Comparison of ENCODE assay signal across 8 mouse cellular contexts in the genomic region with DNA sequence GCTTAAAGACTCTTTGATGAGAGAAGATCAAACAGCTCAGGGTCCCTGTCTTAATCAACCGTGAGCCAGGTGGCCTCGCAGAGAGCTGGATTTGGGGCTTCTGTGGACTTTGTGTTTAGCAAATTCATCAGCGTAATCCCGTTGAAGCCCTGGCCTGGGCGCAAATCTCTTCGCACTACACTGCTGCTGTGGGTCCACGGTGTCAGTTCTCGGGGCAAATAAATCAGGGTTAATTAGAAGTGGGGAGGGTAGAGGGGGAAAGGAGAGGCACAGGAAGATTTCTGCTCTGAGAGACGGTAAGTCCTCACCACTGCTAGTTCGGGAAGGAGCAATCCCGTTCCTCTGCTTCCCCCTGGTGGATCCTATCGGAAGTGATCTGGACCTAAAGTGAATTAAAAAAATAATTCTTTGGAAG. TPM values are rescaled to one million over a fixed set of nuclear protein-coding genes. Genes with fewer than 3 reads are reported as not detected.
DNase-seq lines count a peak whose midpoint lies in the region; ATAC-seq and TF ChIP-seq lines count a peak whose summit lies in the region.

No protein-coding gene starts in this region.

- H3K9me3 ChIP-seq in embryonic facial prominence, embryonic 14.5 days (ENCODE audit: control insufficient read depth, low read length) = no peaks in the 10 kb centered on the region
- H3K9me3 ChIP-seq in heart, embryonic 14.5 days (ENCODE audit: control insufficient read depth, low read length) = no peaks in the 10 kb centered on the region
- H3K9me3 ChIP-seq in liver, embryonic 12.5 days (replicated peaks) = no peaks in the 10 kb centered on the region
- no peaks in the 10 kb centered on the region for H3K9me3 ChIP-seq in neural tube, embryonic 11.5 days (ENCODE audit: control insufficient read depth, low read length)

- peaks cover 18% of the 10 kb centered on the region for H3K27me3 ChIP-seq in C2C12 (ENCODE audit: control insufficient read depth, insufficient read depth, insufficient read length)
- peaks cover 19% of the 10 kb centered on the region for H3K27me3 ChIP-seq in embryonic facial prominence, embryonic 14.5 days (replicated peaks; ENCODE audit: control insufficient read depth, insufficient read depth, low read length)
- H3K27me3 ChIP-seq in heart, embryonic 14.5 days (ENCODE audit: control insufficient read depth, insufficient read depth, low read length) = peaks cover 26% of the 10 kb centered on the region
- H3K27me3 ChIP-seq in liver, embryonic 12.5 days (replicated peaks) = peaks cover 45% of the 10 kb centered on the region
- peaks cover 2% of the 10 kb centered on the region; the same call in 1 of the 2 replicates for H3K27me3 ChIP-seq in neural tube, embryonic 11.5 days (ENCODE audit: control insufficient read depth, insufficient read depth, low read length)

- peak overlapping the region; percentile 57 for H3K4me2 ChIP-seq in embryonic facial prominence, embryonic 14.5 days (ENCODE audit: low read depth, low read length)
- H3K4me2 ChIP-seq in heart, embryonic 14.5 days (ENCODE audit: low read length) = peak overlapping the region; percentile 66
- peak overlapping the region; percentile 52 for H3K4me2 ChIP-seq in liver, embryonic 12.5 days
- H3K4me2 ChIP-seq in neural tube, embryonic 11.5 days (ENCODE audit: low read depth) = peak overlapping the region; percentile 44

- peak; percentile 38 for TF ChIP-seq CTCF in C2C12 (IDR thresholded peaks at IDR 0.05; ENCODE audit: control insufficient read depth, insufficient read depth, insufficient read length)

- DNase-seq in adrenal gland, postnatal 14 days = peak; percentile 76
- DNase-seq in embryonic facial prominence, embryonic 14.5 days (ENCODE audit: low spot score) = peak; percentile 76
- peak; percentile 77 for DNase-seq in kidney, postnatal 14 days
- DNase-seq in neural tube, embryonic 11.5 days (ENCODE audit: low spot score) = peak; percentile 79
- DNase-seq in thymus, postnatal 14 days = peak; percentile 67

- H3K79me2 ChIP-seq in C2C12 (ENCODE audit: control insufficient read depth, insufficient read depth) = no peaks in the 10 kb centered on the region

- peak; percentile 57; the same call in 1 of the 2 replicates for ATAC-seq in embryonic facial prominence, embryonic 14.5 days (ENCODE audit: low read depth)
- no peak for ATAC-seq in heart, embryonic 14.5 days (ENCODE audit: insufficient number of reproducible peaks, insufficient read depth, low FRiP score, low read depth)
- no peak for ATAC-seq in liver, embryonic 12.5 days
- ATAC-seq in neural tube, embryonic 11.5 days (ENCODE audit: insufficient read depth, low FRiP score, low TSS enrichment) = peak; percentile 74

- H3K9ac ChIP-seq in embryonic facial prominence, embryonic 14.5 days (ENCODE audit: low read depth, low read length) = peak overlapping the region; percentile 56
- peak overlapping the region; percentile 56 for H3K9ac ChIP-seq in heart, embryonic 14.5 days (ENCODE audit: low read length)
- no peak overlapping the region for H3K9ac ChIP-seq in liver, embryonic 12.5 days
- peak overlapping the region; percentile 49 for H3K9ac ChIP-seq in neural tube, embryonic 11.5 days (ENCODE audit: low read length)

- no peak overlapping the region for H3K4me3 ChIP-seq in C2C12 (ENCODE audit: insufficient read depth, poor library complexity, severe bottlenecking)
- H3K4me3 ChIP-seq in embryonic facial prominence, embryonic 14.5 days (ENCODE audit: low read depth, low read length) = peak overlapping the region; percentile 28
- H3K4me3 ChIP-seq in heart, embryonic 14.5 days (ENCODE audit: control insufficient read depth in 1 of 2, insufficient read depth in 1 of 2, low read depth in 1 of 2, low read length in 2 of 2) = peak overlapping the region; percentile 26 to 35
- peak overlapping the region; percentile 17; the same call in 1 of the 2 replicates for H3K4me3 ChIP-seq in liver, embryonic 12.5 days
- no peak overlapping the region for H3K4me3 ChIP-seq in neural tube, embryonic 11.5 days (ENCODE audit: low read depth, low read length)

- H3K4me1 ChIP-seq in embryonic facial prominence, embryonic 14.5 days (ENCODE audit: control insufficient read depth, insufficient read depth, low read length) = 0 out of 2 replicates have a peak, but pooled peaks cover 5% of the 10 kb centered on the region
- peaks cover 4 to 8% of the 10 kb centered on the region in 2 experiments; a peak in 3 of 4 replicates for H3K4me1 ChIP-seq in heart, embryonic 14.5 days (ENCODE audit: control insufficient read depth in 2 of 2, insufficient read depth in 2 of 2, low read length in 2 of 2)
- 0 out of 2 replicates have a peak, but pooled peaks cover 5% of the 10 kb centered on the region for H3K4me1 ChIP-seq in liver, embryonic 12.5 days
- peaks cover 4% of the 10 kb centered on the region; the same call in 1 of the 2 replicates for H3K4me1 ChIP-seq in neural tube, embryonic 11.5 days (ENCODE audit: control insufficient read depth, insufficient read depth, low read length)

- no peak overlapping the region for H3ac ChIP-seq in C2C12 (ENCODE audit: control insufficient read depth, insufficient read length, low read depth)

- H3K36me3 ChIP-seq in C2C12 (ENCODE audit: control insufficient read depth, insufficient read depth) = no peaks in the 10 kb centered on the region
- H3K36me3 ChIP-seq in embryonic facial prominence, embryonic 14.5 days (ENCODE audit: control insufficient read depth, insufficient read depth, low read length) = no peaks in the 10 kb centered on the region
- H3K36me3 ChIP-seq in heart, embryonic 14.5 days (ENCODE audit: control insufficient read depth, insufficient read depth, low read length) = no peaks in the 10 kb centered on the region
- no peaks in the 10 kb centered on the region for H3K36me3 ChIP-seq in liver, embryonic 12.5 days
- H3K36me3 ChIP-seq in neural tube, embryonic 11.5 days (ENCODE audit: control insufficient read depth, insufficient read depth, low read length) = no peaks in the 10 kb centered on the region

- no peak overlapping the region for H3K27ac ChIP-seq in embryonic facial prominence, embryonic 14.5 days (replicated peaks; ENCODE audit: low read depth, low read length)
- H3K27ac ChIP-seq in heart, embryonic 14.5 days (replicated peaks in 1 of 2; ENCODE audit: control insufficient read depth in 1 of 2, insufficient read depth in 1 of 2, low read depth in 2 of 2, low read length in 2 of 2) = no peak overlapping the region
- H3K27ac ChIP-seq in liver, embryonic 12.5 days = no peak overlapping the region
- no peak overlapping the region for H3K27ac ChIP-seq in neural tube, embryonic 11.5 days (ENCODE audit: low read depth, low read length)

- 2% methylated on average over 12 of the region's 12 CpGs for WGBS in embryonic facial prominence, embryonic 14.5 days
- WGBS in heart, embryonic 14.5 days = 1% methylated on average over 12 of the region's 12 CpGs
- WGBS in liver, embryonic 12.5 days (ENCODE audit: insufficient replicate concordance) = 2% methylated on average over 12 of the region's 12 CpGs
- WGBS in neural tube, embryonic 11.5 days = 1% methylated on average over 12 of the region's 12 CpGs

- H3K79me3 ChIP-seq in C2C12 (ENCODE audit: low read depth) = no peaks in the 10 kb centered on the region

TF ChIP-seq in C2C12, 6 proteins besides CTCF, POLR2A, EP300 and RAD21:
- TF ChIP-seq MYOD1 (IDR thresholded peaks at IDR 0.05; ENCODE audit: control insufficient read depth, insufficient read length, low read depth) (no peak), FOSL1 (IDR thresholded peaks at IDR 0.05; ENCODE audit: insufficient read depth, low read length, poor library complexity, severe bottlenecking) (no peak), USF1 (IDR thresholded peaks at IDR 0.05; ENCODE audit: low read depth) (no peak), MAX (IDR thresholded peaks at IDR 0.05) (no peak)
TF ChIP-seq in C2C12: peak in this region for 0.

RNA-seq across cellular contexts. Expression of a gene that starts 5.0 kb away (rescaled TPM):
- polyA plus RNA-seq in C2C12 (2012; fragmentation: generic; extraction: Trizol) = not detected
- total RNA-seq in adrenal gland, postnatal 14 days (2021) = 0.15 and 0.38 TPM in 2 replicates
- 11.3 and 12.0 TPM in 2 replicates for polyA plus RNA-seq in embryonic facial prominence, embryonic 14.5 days (2014; fragmentation: Nextera tagmentation; extraction: Ambion mirVana)
- 0.08 and 0.28 TPM in 2 replicates for polyA plus RNA-seq in heart, embryonic 14.5 days (2014; fragmentation: Nextera tagmentation; extraction: Ambion mirVana)
- 2.9 and 3.6 TPM in 2 replicates for polyA plus RNA-seq in liver, embryonic 12.5 days (2016; fragmentation: Nextera tagmentation; extraction: Ambion mirVana)
- polyA plus RNA-seq in neural tube, embryonic 11.5 days (2014; fragmentation: Nextera tagmentation; extraction: Ambion mirVana) = 1.1 and 1.3 TPM in 2 replicates

Comparison
In these comparisons a context has a peak if more than half of its experiments do, and no peak if none do; other contexts are left out.
1. H3K4me3 ChIP-seq: peak in embryonic facial prominence, embryonic 14.5 days (single experiment), heart, embryonic 14.5 days (2 of 2) and liver, embryonic 12.5 days (single experiment); none in C2C12 (single experiment) and neural tube, embryonic 11.5 days (single experiment).
2. ATAC-seq: peak in embryonic facial prominence, embryonic 14.5 days (single experiment) and neural tube, embryonic 11.5 days (single experiment); none in heart, embryonic 14.5 days (single experiment) and liver, embryonic 12.5 days (single experiment).
3. Peak in every context shown above with its lines, with median percentiles within 50 percentile points of each other: DNase-seq and H3K4me2 ChIP-seq.